Mouse (Mus musculus) E14TG2a.4 (cell line): ENCODE results near the gene Dnlz.

Source experiments
- H3K27me3 ChIP-seq: 2 replicates; pipeline ENCODE4 v1.6.1; 2014; ENCODE audit warnings: low read length, control low read depth; ENCODE audit not compliant: insufficient read depth
- H3K36me3 ChIP-seq: 2 replicates; pipeline ENCODE4 v1.6.1; 2014; ENCODE audit warnings: low read length, control low read depth; ENCODE audit not compliant: insufficient read depth
- H3K4me1 ChIP-seq: replicated peaks from 2 replicates; pipeline ENCODE4 v1.6.1; 2014; ENCODE audit warnings: low read depth, low read length, control low read depth
- H3K4me3 ChIP-seq: replicated peaks from 2 replicates; pipeline ENCODE4 v1.5.1; 2014; ENCODE audit warnings: mild to moderate bottlenecking, low read length
- H3K9me3 ChIP-seq: 2 replicates; pipeline ENCODE4 v1.6.1; 2014; ENCODE audit warnings: low read length, control low read depth
- CTCF ChIP-seq: conservative IDR thresholded peaks from 2 replicates; pipeline ENCODE4 v1.5.1; 2014; ENCODE audit warnings: low read length
- NANOG ChIP-seq: IDR thresholded peaks from 2 replicates; pipeline ENCODE4 v1.6.1; 2014; ENCODE audit warnings: borderline replicate concordance, low read length, mixed read lengths
- POU5F1 ChIP-seq: IDR thresholded peaks from 2 replicates; pipeline ENCODE4 v1.6.1; 2014; ENCODE audit warnings: low read length, borderline replicate concordance

Gene Dnlz

GRCm38 (mm10) chr2:26353066-26353980, 1.4 kb upstream of the Dnlz start:
- Histone ChIP-seq H3K4me3 (peak overlapping the region; percentile 88), H3K27me3 (peaks cover 15% of the 10 kb centered on the region; the same call in 1 of the 2 replicates), H3K4me1 (peaks cover 48% of the 10 kb centered on the region), H3K9me3 (no peaks in the 10 kb centered on the region), H3K36me3 (peaks cover 22% of the 10 kb centered on the region)
- no peak for TF ChIP-seq CTCF

GRCm38 (mm10) chr2:26352291-26352910, 491 bp upstream of the Dnlz start:
- Histone ChIP-seq H3K36me3 (peaks cover 22% of the 10 kb centered on the region), H3K4me1 (peaks cover 46% of the 10 kb centered on the region), H3K27me3 (peaks cover 8% of the 10 kb centered on the region; the same call in 1 of the 2 replicates), H3K9me3 (no peaks in the 10 kb centered on the region), H3K4me3 (peak overlapping the region; percentile 88)
- TF ChIP-seq NANOG (no peak), POU5F1 (no peak), CTCF (no peak)

- Histone ChIP-seq H3K27me3 (peaks cover 8% of the 10 kb centered on the region; the same call in 1 of the 2 replicates), H3K4me3 (no peak overlapping the region), H3K36me3 (peaks cover 20% of the 10 kb centered on the region), H3K9me3 (no peaks in the 10 kb centered on the region), H3K4me1 (peaks cover 46% of the 10 kb centered on the region)
- TF ChIP-seq CTCF (no peak), POU5F1 (no peak), NANOG (no peak)
Measured at GRCm38 (mm10) chr2:26348241-26348640, 3.7 kb downstream of the Dnlz start.

- Histone ChIP-seq H3K4me1 (peaks cover 40% of the 10 kb centered on the region), H3K9me3 (no peaks in the 10 kb centered on the region), H3K27me3 (peaks cover 2% of the 10 kb centered on the region; the same call in 1 of the 2 replicates), H3K36me3 (peaks cover 2% of the 10 kb centered on the region; the same call in 1 of the 2 replicates), H3K4me3 (0 out of 2 replicates have a peak overlapping the region, but pooled peaks have one; percentile 10)
- TF ChIP-seq CTCF (no peak), NANOG (0 out of 2 replicates have a peak, but pooled peaks have one; percentile 8)
Measured at GRCm38 (mm10) chr2:26342609-26343490, 9.1 kb downstream of the Dnlz start.

GRCm38 (mm10) chr2:26342044-26342443, 9.9 kb downstream of the Dnlz start:
- no peak overlapping the region for H3K4me3 ChIP-seq
- H3K4me1 ChIP-seq: peaks cover 38% of the 10 kb centered on the region
- TF ChIP-seq NANOG (no peak), CTCF (no peak), POU5F1 (no peak)
- peaks cover 2% of the 10 kb centered on the region; the same call in 1 of the 2 replicates for H3K36me3 ChIP-seq
- H3K27me3 ChIP-seq: peaks cover 2% of the 10 kb centered on the region; the same call in 1 of the 2 replicates
- no peaks in the 10 kb centered on the region for H3K9me3 ChIP-seq

GRCm38 (mm10) chr2:26341510-26341981, 10.4 kb downstream of the Dnlz start:
- Histone ChIP-seq H3K4me1 (peaks cover 38% of the 10 kb centered on the region), H3K4me3 (no peak overlapping the region), H3K36me3 (peaks cover 2% of the 10 kb centered on the region; the same call in 1 of the 2 replicates), H3K27me3 (peaks cover 2% of the 10 kb centered on the region; the same call in 1 of the 2 replicates), H3K9me3 (no peaks in the 10 kb centered on the region)
- TF ChIP-seq POU5F1 (no peak), NANOG (no peak), CTCF (no peak)

- Histone ChIP-seq H3K9me3 (no peaks in the 10 kb centered on the region), H3K4me1 (peaks cover 33% of the 10 kb centered on the region), H3K36me3 (peaks cover 2% of the 10 kb centered on the region; the same call in 1 of the 2 replicates), H3K4me3 (no peak overlapping the region), H3K27me3 (peaks cover 2% of the 10 kb centered on the region; the same call in 1 of the 2 replicates)
- no peak for TF ChIP-seq CTCF
- no peak for TF ChIP-seq POU5F1
- no peak for TF ChIP-seq NANOG
Measured at GRCm38 (mm10) chr2:26339204-26339551, 12.7 kb downstream of the Dnlz start.
